Mouse (Mus musculus) liver, adult (tissue): ENCODE data around the gene Dgkb.

Experiments used
- GATA4 ChIP-seq: IDR thresholded peaks from 2 replicates; pipeline ENCODE4 v1.6.1; 2014; ENCODE audit warnings: mild to moderate bottlenecking, low read length; ENCODE audit not compliant: insufficient replicate concordance

The Dgkb gene

GRCm38 (mm10) chr12:38268856-38269255 is 451.3 kb downstream of the Dgkb start:
- TF ChIP-seq GATA4, result no peak

DNA sequence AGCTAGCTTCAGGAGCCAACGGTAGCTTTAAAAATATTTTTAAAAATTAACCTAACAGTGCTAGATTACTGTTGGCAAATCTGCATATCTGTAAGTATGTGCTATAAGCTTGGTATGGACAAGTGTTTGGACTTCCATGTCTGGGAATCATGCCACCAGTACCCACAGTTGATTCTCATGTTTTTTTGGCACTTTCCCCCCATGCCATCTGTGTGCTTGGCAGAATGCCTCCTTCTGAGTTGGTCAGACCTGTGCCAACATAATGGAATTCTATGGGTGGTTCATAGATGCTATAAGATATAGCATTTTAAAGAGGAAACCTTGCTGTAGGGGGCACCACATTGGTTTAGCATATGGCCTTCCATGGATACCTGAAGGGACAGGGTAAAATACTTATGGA is 484.0 kb downstream of the Dgkb start:
- no peak for TF ChIP-seq GATA4

- TF ChIP-seq GATA4, result no peak
Measured at GRCm38 (mm10) chr12:38303841-38304240, 486.3 kb downstream of the Dgkb start.

GRCm38 (mm10) chr12:38304245-38304644 is 486.7 kb downstream of the Dgkb start:
- TF ChIP-seq GATA4, result no peak

- no peak for TF ChIP-seq GATA4
Measured at GRCm38 (mm10) chr12:38309885-38310284, 492.4 kb downstream of the Dgkb start.

DNA sequence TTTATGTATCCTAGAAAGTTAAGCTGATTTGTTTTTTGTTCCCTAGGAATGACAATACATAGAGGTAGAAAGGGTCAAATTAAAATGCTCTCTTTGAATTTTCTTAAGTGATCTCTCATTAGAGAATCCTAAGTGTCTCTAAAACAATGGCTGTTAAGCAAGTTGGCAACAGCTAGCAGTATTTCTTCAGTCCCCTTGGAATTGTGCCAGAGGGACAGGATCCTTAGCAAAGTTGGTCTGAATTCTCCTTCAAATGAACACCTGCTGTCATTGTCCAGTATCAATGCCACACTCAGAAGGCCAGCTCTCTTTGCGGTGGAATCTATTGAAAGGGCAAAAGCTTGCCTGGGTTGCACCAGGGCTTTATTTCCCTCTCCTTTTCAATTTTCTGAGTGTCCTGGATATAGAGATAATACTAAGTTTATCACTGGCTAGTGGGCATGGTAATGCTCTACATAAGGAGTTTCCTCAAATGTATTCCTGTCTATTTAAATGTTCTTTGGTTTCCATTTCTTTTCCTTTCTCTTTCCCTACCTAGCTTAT is 510.3 kb downstream of the Dgkb start:
- TF ChIP-seq GATA4, result no peak

DNA sequence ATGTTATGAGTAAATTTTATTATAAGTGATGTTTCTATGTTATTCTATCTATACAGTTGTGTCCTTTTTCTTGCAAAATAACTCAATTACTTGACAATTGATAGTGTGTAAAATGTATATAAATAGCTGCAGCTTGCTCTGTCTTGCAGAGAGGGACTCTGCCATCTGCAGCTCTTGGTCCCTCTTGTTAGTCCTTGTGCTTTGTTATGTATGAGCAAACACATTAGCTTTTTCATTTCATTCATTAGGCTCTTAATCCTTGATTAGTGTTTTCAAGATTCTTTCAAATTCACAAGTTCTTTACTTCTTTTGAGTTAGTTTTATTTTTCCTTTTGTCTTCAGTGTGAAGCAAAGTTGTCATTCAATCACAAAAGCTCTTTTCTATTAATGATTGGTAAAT is 511.3 kb downstream of the Dgkb start:
- no peak for TF ChIP-seq GATA4

GRCm38 (mm10) chr12:38342657-38343056 is 525.1 kb downstream of the Dgkb start:
- no peak for TF ChIP-seq GATA4

- TF ChIP-seq GATA4, result no peak
Measured at GRCm38 (mm10) chr12:38352481-38352880, 535.0 kb downstream of the Dgkb start.

GRCm38 (mm10) chr12:38356386-38356785 is 538.9 kb downstream of the Dgkb start:
- TF ChIP-seq GATA4, result no peak

GRCm38 (mm10) chr12:38361491-38361890 is 544.0 kb downstream of the Dgkb start:
- TF ChIP-seq GATA4, result no peak

DNA sequence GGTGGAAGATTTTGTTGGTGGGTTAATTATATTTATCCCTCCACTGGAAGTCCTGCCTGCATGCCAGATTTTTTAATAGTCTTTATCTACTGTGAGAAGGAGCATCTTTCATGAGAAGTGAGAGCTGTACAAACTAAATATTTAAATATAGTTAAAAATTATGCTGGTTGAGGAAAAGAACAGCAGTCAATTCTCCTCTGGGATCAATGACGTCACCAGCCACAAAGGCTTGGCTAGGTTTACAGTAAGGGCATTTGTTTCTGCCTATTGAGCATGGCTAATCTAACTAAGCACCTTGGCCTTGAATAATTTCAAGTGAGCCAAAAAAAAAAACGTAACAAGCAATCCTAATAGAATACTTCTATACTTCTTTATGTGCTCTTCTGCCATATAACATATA is 554.1 kb downstream of the Dgkb start:
- TF ChIP-seq GATA4, result no peak

DNA sequence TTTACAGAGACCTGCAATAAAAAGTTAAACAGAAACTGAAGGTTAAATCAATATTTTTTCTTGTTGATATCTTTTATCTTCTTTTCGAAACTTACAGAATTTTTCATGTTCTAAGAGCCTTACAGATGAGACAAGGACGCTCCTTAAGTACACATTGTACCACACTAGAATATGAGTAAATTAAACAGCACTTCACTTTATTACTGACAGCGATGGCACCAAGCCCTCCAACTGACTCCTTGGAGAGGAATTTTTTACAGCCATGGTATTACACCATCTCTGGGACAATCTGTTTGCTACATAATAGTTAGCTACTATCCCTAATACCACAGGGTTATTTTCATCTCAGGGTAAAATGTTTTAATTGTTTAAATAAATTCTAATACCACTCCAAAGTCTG is 556.6 kb downstream of the Dgkb start:
- TF ChIP-seq GATA4, result no peak

GRCm38 (mm10) chr12:38385942-38386341 is 568.4 kb downstream of the Dgkb start:
- TF ChIP-seq GATA4, result no peak

GRCm38 (mm10) chr12:38386991-38387390 is 569.5 kb downstream of the Dgkb start:
- TF ChIP-seq GATA4, result no peak

DNA sequence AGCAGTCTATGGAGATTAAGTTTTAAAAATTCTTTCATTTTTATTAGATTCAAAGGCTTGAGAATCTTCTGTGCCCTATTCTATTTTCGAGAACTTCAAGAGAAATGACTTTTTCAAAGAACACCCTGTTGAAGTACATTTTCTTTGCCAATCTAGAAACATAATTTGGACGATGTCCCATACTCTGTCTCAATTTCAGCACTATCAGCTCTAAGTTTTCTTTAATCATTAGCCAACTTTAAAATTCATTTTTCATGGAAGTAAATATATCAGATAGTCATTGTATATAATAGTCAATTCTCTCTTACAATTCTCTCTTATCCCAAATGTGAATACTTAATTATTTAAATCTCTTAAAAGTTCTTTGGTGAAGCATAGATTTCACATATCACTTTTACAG is 570.1 kb downstream of the Dgkb start:
- no peak for TF ChIP-seq GATA4

GRCm38 (mm10) chr12:38388243-38388642 is 570.7 kb downstream of the Dgkb start:
- no peak for TF ChIP-seq GATA4
